Mouse (Mus musculus) midbrain, postnatal 0 days (tissue): ENCODE measurements around the gene Olfr1396. TPM values are rescaled to one million over a fixed set of nuclear protein-coding genes. Genes with fewer than 3 reads are reported as not detected.
"Not testable (repeated sequence)": the region's sequence is repeated elsewhere in the genome, so short reads cannot be mapped to it uniquely, and the experiment has no call there.

ENCODE experiments used
- ATAC-seq: fragments of 200-750 bp; cut with Nextera tagmentation; 2 replicates; pipeline ENCODE4 v1.8.0; 2017; ENCODE audit warnings: moderate number of reproducible peaks, mild to moderate bottlenecking, moderate TSS enrichment, moderate library complexity; ENCODE audit not compliant: low FRiP score
- DNase-seq: peaks from one replicate; pipeline ENCODE4 v3.0.0-alpha.2; 2015; ENCODE audit warnings: low spot score
- H3K27ac ChIP-seq: fragments of 300-500 bp; sonication (generic); 2 replicates; pipeline ENCODE4 v1.5.1; 2014; ENCODE audit warnings: low read depth, mild to moderate bottlenecking, low read length, mixed read lengths
- H3K27me3 ChIP-seq: fragments of 300-500 bp; sonication (generic); 2 replicates; pipeline ENCODE4 v1.6.1; 2014; ENCODE audit warnings: low read length, control low read depth, mixed read lengths; ENCODE audit not compliant: insufficient read depth
- H3K36me3 ChIP-seq: fragments of 300-500 bp; sonication (generic); 2 replicates; pipeline ENCODE4 v1.6.1; 2014; ENCODE audit warnings: low read length, control low read depth, mixed read lengths; ENCODE audit not compliant: insufficient read depth
- H3K4me1 ChIP-seq: fragments of 300-500 bp; sonication (generic); 2 replicates; pipeline ENCODE4 v1.6.1; 2014; ENCODE audit warnings: mild to moderate bottlenecking, control low read depth, antibody characterized with exemption, low read length, mixed read lengths; ENCODE audit not compliant: insufficient read depth
- H3K4me2 ChIP-seq: fragments of 300-500 bp; sonication (generic); 2 replicates; pipeline ENCODE4 v1.6.1; 2014; ENCODE audit warnings: low read depth, mild to moderate bottlenecking, low read length, mixed read lengths; ENCODE audit not compliant: poor library complexity, severe bottlenecking
- H3K4me3 ChIP-seq: fragments of 300-500 bp; sonication (generic); 2 replicates; pipeline ENCODE4 v1.5.1; 2014; ENCODE audit warnings: low read depth, mild to moderate bottlenecking, low read length, moderate library complexity
- H3K9ac ChIP-seq: fragments of 300-500 bp; sonication (generic); replicated peaks from 2 replicates; pipeline ENCODE4 v1.6.1; 2014; ENCODE audit warnings: mild to moderate bottlenecking, low read length, moderate library complexity, mixed read lengths; ENCODE audit not compliant: poor library complexity, severe bottlenecking
- H3K9me3 ChIP-seq: fragments of 300-500 bp; sonication (generic); 2 replicates; pipeline ENCODE4 v1.6.1; 2016; ENCODE audit warnings: low read length, control low read depth
- CTCF ChIP-seq: IDR thresholded peaks from 2 replicates; pipeline ENCODE4 v1.5.1; 2016; ENCODE audit warnings: antibody characterized with exemption, mild to moderate bottlenecking
- WGBS: fragments of 180-500 bp; shearing (Covaris S2); extraction: QIAGEN DNeasy Blood & Tissue Kit; methylation state at CpG from one replicate; pipeline ENCODE4 v1.1.7; 2014; 5-methylcytosine and 5-hydroxymethylcytosine counted together
- polyA plus RNA-seq: library from polyadenylated mRNA; unstranded; fragments of >200 nt; fragmentation: Nextera tagmentation; extraction: Ambion mirVana; gene quantifications from 2 replicates; pipeline ENCODE4 v1.2.1, GENCODE M21; 2015
- total RNA-seq: library from RNA; depleted of rRNA; stranded (reverse); fragments of >200 nt; gene quantifications from 2 replicates; pipeline ENCODE4 v1.2.3, GENCODE M21; 2014

The Olfr1396 gene
- total and polyA plus RNA-seq, 2 experiments from 2014 or later: not detected

DNA sequence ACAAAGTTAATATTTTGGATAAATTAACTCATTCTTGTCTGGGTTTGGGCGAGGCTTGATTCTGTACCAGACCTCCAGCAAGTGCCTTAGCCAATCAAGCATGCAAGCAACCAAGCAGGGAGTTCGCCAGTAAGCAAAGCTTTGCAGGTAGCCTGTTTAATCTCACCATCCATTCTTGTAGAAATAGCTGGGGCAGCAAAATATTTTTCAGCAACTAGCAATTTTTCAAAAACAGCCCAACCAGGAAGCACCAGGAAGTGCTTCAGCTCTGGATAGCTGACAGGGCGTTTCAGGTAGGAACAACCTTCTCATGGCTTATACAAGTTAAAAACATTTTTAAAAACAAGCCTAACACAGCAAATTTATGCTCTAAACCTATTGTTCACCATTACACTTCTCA, 32.8 kb downstream of the Olfr1396 start:
- Histone ChIP-seq H3K4me2 (no peak overlapping the region), H3K9me3 (no peaks in the 10 kb centered on the region), H3K9ac (no peak overlapping the region), H3K4me3 (no peak overlapping the region), H3K4me1 (no peaks in the 10 kb centered on the region), H3K27ac (no peak overlapping the region), H3K36me3 (no peaks in the 10 kb centered on the region), H3K27me3 (no peaks in the 10 kb centered on the region)
- 73% methylated on average over 3 of the region's 3 CpGs for WGBS
- no peak for ATAC-seq
- DNase-seq: no peak
- no peak for TF ChIP-seq CTCF

DNA sequence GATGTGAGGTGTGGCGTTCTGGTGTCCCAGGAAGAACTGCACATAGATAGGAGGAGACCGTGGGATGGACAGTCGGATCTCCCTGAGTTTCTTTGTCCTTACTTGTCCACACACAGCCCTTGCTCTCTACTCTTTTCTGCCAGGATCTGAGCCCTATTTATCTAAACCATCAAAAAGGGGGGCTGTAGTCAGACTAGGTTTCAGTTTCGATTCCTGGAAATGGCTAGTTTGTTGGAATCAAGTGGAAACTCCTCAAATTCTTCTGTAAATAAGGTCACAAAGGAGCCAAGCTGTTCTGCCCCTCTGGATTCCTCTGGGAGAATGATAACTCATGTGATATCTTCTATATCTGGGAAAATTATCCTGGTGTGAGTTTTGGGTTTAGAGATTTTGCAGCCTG, 33.3 kb downstream of the Olfr1396 start:
- H3K4me1 ChIP-seq: no peaks in the 10 kb centered on the region
- DNase-seq (no peak), ATAC-seq (no peak)
- no peaks in the 10 kb centered on the region for H3K9me3 ChIP-seq
- H3K36me3 ChIP-seq: no peaks in the 10 kb centered on the region
- WGBS: 81% methylated on average over 4 of the region's 4 CpGs
- no peaks in the 10 kb centered on the region for H3K27me3 ChIP-seq
- no peak for TF ChIP-seq CTCF
- no peak overlapping the region for H3K4me2 ChIP-seq
- no peak overlapping the region for H3K27ac ChIP-seq
- no peak overlapping the region for H3K9ac ChIP-seq
- no peak overlapping the region for H3K4me3 ChIP-seq

DNA sequence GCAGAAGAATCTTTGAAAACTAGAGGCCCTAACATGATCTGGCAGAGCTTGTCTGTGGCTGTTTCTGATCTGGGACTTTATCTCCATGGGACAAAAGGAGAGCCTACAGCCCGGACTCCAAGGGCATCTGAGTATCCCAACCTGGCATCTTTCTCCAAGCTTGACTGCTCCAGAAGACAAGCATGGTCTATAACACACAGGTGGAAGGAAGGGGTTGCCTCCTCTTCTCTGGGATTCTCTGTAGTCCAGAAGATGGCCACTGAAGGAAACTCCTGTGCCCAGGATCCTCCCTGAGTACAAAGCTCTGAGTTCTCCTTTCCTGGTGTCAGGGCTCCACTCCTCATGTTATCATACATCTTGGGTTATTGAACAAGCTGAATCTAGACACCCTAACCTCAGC, 34.0 kb downstream of the Olfr1396 start:
- no peaks in the 10 kb centered on the region for H3K9me3 ChIP-seq
- no peak overlapping the region for H3K4me3 ChIP-seq
- no peak overlapping the region for H3K4me2 ChIP-seq
- no peak overlapping the region for H3K27ac ChIP-seq
- no peaks in the 10 kb centered on the region for H3K27me3 ChIP-seq
- H3K9ac ChIP-seq: no peak overlapping the region
- WGBS: 77% methylated on average over 1 of the region's 1 CpGs
- no peaks in the 10 kb centered on the region for H3K4me1 ChIP-seq
- no peak for DNase-seq
- no peaks in the 10 kb centered on the region for H3K36me3 ChIP-seq
- ATAC-seq: no peak
- TF ChIP-seq CTCF: no peak

DNA sequence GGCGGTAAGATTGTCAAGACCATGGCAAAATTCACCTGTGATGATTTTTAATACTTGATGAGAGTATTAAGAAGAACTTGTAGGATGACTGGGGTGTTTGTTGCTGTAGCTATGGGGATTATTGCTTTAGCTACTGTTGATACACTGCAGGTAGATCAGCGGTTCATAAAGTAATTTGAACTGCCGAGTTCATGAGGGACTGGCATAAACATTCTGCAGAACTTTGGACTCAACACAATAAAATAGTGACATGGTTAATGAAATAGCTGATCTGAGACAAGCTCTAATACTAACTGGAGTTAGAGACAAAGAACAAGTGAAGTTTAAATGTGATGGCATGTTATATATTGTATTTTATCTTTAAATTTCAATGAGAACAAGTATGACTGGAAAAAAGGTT, 36.0 kb downstream of the Olfr1396 start:
- Histone ChIP-seq H3K4me3 (no peak overlapping the region), H3K4me1 (no peaks in the 10 kb centered on the region), H3K27me3 (no peaks in the 10 kb centered on the region), H3K27ac (no peak overlapping the region), H3K9ac (no peak overlapping the region), H3K4me2 (no peak overlapping the region), H3K36me3 (no peaks in the 10 kb centered on the region), H3K9me3 (no peaks in the 10 kb centered on the region)
- TF ChIP-seq CTCF: no peak
- ATAC-seq (no peak), DNase-seq (no peak)
- 90% methylated on average over 3 of the region's 3 CpGs for WGBS

DNA sequence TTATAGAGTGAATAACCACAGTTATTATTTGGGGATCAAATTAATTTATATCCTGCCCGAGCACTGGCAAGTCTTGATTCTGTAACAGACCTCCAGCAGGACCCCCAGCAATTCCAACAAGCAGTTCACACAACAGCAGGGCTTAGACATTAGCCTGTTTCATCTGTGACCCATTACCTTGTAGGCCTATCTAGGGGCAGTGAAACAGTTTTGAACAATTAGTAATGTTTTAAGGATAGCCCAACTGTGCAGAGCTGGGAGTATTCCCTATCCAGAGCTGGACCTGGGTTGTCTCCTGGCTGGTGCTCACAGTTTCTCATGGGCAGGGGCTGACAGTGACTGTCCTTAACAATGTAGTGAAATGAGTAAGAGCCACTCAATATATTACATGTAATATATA, 37.7 kb downstream of the Olfr1396 start:
- no peak overlapping the region for H3K9ac ChIP-seq
- no peak overlapping the region for H3K27ac ChIP-seq
- WGBS: 82% methylated on average over 1 of the region's 1 CpGs
- no peak for TF ChIP-seq CTCF
- no peak for ATAC-seq
- H3K4me3 ChIP-seq: no peak overlapping the region
- no peak for DNase-seq
- H3K27me3 ChIP-seq: no peaks in the 10 kb centered on the region
- no peak overlapping the region for H3K4me2 ChIP-seq
- H3K9me3 ChIP-seq: no peaks in the 10 kb centered on the region
- H3K4me1 ChIP-seq: no peaks in the 10 kb centered on the region
- H3K36me3 ChIP-seq: no peaks in the 10 kb centered on the region

DNA sequence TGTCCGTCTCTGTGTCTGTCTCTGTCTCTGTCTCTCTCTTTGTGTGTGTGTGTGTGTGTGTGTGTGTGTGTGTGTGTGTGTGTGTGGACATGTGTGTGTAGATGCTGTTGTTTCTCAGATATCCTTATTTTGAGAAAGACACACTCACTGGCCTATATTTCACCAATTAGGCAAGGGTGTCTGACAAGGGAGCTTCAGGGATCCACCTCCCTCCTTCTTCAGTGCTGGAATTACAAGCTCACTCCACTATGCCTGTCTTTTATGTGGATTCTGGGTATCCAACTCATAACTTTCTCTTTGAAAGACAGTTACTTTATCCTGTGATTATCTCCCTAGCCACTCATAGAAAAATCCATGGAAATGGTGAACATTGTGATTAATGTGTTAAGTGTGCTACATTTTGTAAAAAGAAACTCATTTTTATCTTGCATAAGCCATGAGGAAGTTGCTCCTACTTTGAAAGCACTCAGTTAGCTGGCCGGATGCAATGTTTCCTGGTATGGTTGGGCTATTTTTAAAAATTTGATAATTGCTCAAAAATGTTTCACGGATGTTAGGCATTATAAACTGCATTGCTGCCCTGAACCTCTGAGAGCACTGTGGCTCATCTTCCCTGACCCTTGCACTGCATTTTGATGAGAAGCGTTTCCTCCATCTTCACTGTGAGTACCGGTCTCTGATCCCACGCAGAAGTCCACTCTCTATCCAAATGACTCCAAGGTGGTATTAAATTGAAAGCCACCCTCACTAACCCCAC, 38.5 kb downstream of the Olfr1396 start, which contains the start of gene Ifi47:
Gene Ifi47, plus strand, starts transcription at position 587 of the 757 bp plus-strand sequence.
- H3K36me3 ChIP-seq, DNase-seq, H3K27ac ChIP-seq: not testable (repeated sequence)

More for the DNA sequence above, 38.5 kb downstream of the Olfr1396 start, which contains the start of gene Ifi47:
- H3K4me3 ChIP-seq, H3K9ac ChIP-seq, H3K9me3 ChIP-seq, H3K4me2 ChIP-seq, H3K4me1 ChIP-seq, ATAC-seq, H3K27me3 ChIP-seq: not testable (repeated sequence)
- 78% methylated on average over 6 of the region's 6 CpGs for WGBS
